Mouse (Mus musculus) heart, postnatal 0 days (tissue): ENCODE results near the gene BC017158. TPM values are rescaled to one million over a fixed set of nuclear protein-coding genes. Genes with fewer than 3 reads are reported as not detected.
A peak's percentile ranks its signal among the peaks of the same experiment; 100 is the strongest.

Experiments used
- ATAC-seq: fragments of 200-750 bp; cut with Nextera tagmentation; 2 replicates; pipeline ENCODE4 v1.8.0; 2017; ENCODE audit warnings: low read depth, moderate number of reproducible peaks, moderate library complexity; ENCODE audit not compliant: insufficient read depth
- DNase-seq: peaks from one replicate; pipeline ENCODE4 v3.0.0-alpha.2; 2016; ENCODE audit warnings: low spot score
- H3K27ac ChIP-seq: fragments of 300-500 bp; sonication (generic); 2 replicates; pipeline ENCODE4 v1.5.1; 2014; ENCODE audit warnings: low read depth, mild to moderate bottlenecking
- H3K27me3 ChIP-seq: fragments of 300-500 bp; sonication (generic); 2 replicates; pipeline ENCODE4 v1.6.1; 2014; ENCODE audit warnings: low read length, mixed read lengths; ENCODE audit not compliant: control insufficient read depth, insufficient read depth
- H3K36me3 ChIP-seq: fragments of 300-500 bp; sonication (generic); replicated peaks from 2 replicates; pipeline ENCODE4 v1.6.1; 2014; ENCODE audit warnings: low read length, mixed read lengths; ENCODE audit not compliant: control insufficient read depth, insufficient read depth
- H3K4me1 ChIP-seq: fragments of 300-500 bp; sonication (generic); 2 replicates; pipeline ENCODE4 v1.6.1; 2014; ENCODE audit warnings: antibody characterized with exemption; ENCODE audit not compliant: control insufficient read depth, insufficient read depth
- H3K4me2 ChIP-seq: fragments of 300-500 bp; sonication (generic); 2 replicates; pipeline ENCODE4 v1.6.1; 2014; ENCODE audit warnings: low read depth, mild to moderate bottlenecking, low read length, moderate library complexity
- H3K4me3 ChIP-seq: fragments of 300-500 bp; sonication (generic); 2 replicates; pipeline ENCODE4 v1.5.1; 2014; ENCODE audit warnings: low read depth, low read length
- H3K9ac ChIP-seq: fragments of 300-500 bp; sonication (generic); replicated peaks from 2 replicates; pipeline ENCODE4 v1.6.1; 2014; ENCODE audit warnings: low read depth, low read length, mixed read lengths
- H3K9me3 ChIP-seq: fragments of 300-500 bp; sonication (generic); replicated peaks from 2 replicates; pipeline ENCODE4 v1.6.1; 2016; ENCODE audit warnings: low read length; ENCODE audit not compliant: control insufficient read depth
- CTCF ChIP-seq: IDR thresholded peaks from 2 replicates; pipeline ENCODE4 v1.5.1; 2016; ENCODE audit warnings: antibody characterized with exemption, control low read depth, low read depth
- EP300 ChIP-seq: IDR thresholded peaks from 2 replicates; pipeline ENCODE4 v1.6.1; 2016; ENCODE audit warnings: antibody characterized with exemption, low read depth
- WGBS: fragments of 180-500 bp; shearing (Covaris S2); extraction: QIAGEN DNeasy Blood & Tissue Kit; methylation state at CpG from one replicate; pipeline ENCODE4 v1.1.7; 2014; 5-methylcytosine and 5-hydroxymethylcytosine counted together
- polyA plus RNA-seq: library from polyadenylated mRNA; unstranded; fragments of >200 nt; fragmentation: Nextera tagmentation; extraction: Ambion mirVana; gene quantifications from 2 replicates; pipeline ENCODE4 v1.2.1, GENCODE M21; 2015
- total RNA-seq: library from RNA; depleted of rRNA; stranded (reverse); fragments of >200 nt; gene quantifications from 2 replicates; pipeline ENCODE4 v1.2.3, GENCODE M21; 2014; ENCODE audit warnings: low replicate concordance

Gene BC017158
- total and polyA plus RNA-seq, 2 experiments from 2014 or later, result 5.8 to 22.4 TPM

DNA sequence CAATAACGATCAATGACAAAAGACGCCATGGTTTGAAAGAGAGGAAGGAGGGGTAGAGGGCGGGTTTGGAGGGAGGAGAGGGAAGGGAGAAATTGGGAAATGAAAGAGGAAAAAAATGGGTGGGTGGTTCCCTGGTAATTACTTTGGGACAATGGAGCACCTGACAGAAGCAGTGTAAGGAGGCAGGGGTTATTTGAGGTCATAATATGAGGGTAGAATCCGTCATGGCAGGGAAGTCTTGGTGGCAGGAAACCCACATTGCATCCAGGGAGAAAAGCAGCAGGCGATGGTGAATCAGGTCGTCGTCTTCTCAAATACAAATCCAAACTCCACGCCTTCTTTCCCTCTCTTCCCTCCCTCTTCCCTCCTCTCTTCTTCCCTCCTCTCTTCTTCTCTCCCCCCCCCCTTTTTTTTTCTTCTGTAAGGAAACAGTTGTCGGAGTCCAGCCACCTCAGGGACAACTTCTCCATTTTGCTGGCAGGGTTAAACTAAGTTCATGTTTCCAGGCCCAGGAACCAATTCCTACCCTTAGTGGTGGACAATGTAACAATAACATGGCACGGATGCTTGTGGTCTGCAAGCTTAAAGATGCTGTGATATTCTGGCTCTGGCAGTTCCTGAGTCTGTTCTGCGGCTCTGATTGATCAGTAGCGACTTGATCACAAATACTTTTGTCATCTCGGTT lies 14.5 kb upstream of the BC017158 start:
- DNase-seq (no peak), ATAC-seq (no peak)
- Histone ChIP-seq H3K4me1 (peaks cover 12% of the 10 kb centered on the region), H3K9me3 (no peaks in the 10 kb centered on the region), H3K36me3 (no peaks in the 10 kb centered on the region), H3K9ac (no peak overlapping the region), H3K4me3 (no peak overlapping the region), H3K4me2 (no peak overlapping the region), H3K27me3 (no peaks in the 10 kb centered on the region), H3K27ac (no peak overlapping the region)
- TF ChIP-seq EP300, result no peak
- 67% methylated on average over 13 of the region's 13 CpGs for whole genome bisulfite sequencing

DNA sequence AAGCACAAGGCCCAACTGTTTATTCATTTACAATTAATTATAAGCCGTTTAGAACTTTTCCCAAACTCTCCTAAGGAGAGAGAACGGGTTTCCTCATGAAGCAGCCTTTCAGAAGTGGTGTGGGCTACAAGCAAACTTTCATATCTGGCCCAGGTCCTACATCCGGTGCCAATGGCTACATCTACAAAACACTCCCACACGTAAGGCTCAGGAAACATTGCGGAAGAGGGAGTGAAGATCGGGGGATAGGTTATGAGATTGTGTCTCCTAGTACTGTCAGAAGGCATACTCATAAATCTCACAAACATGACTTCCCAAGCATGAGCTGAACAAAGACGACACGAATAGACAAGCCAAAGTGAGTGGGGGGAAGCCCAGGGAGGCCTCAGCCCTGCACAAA lies 13.8 kb upstream of the BC017158 start:
- ATAC-seq (no peak), DNase-seq (no peak)
- no peaks in the 10 kb centered on the region for H3K27me3 ChIP-seq
- no peaks in the 10 kb centered on the region for H3K36me3 ChIP-seq
- TF ChIP-seq EP300 (no peak), CTCF (no peak)
- H3K4me3 ChIP-seq, result no peak overlapping the region
- H3K4me1 ChIP-seq, result peaks cover 12% of the 10 kb centered on the region
- H3K4me2 ChIP-seq, result no peak overlapping the region
- H3K9ac ChIP-seq, result no peak overlapping the region
- H3K9me3 ChIP-seq, result no peaks in the 10 kb centered on the region
- WGBS, result 58% methylated on average over 8 of the region's 8 CpGs
- no peak overlapping the region for H3K27ac ChIP-seq

DNA sequence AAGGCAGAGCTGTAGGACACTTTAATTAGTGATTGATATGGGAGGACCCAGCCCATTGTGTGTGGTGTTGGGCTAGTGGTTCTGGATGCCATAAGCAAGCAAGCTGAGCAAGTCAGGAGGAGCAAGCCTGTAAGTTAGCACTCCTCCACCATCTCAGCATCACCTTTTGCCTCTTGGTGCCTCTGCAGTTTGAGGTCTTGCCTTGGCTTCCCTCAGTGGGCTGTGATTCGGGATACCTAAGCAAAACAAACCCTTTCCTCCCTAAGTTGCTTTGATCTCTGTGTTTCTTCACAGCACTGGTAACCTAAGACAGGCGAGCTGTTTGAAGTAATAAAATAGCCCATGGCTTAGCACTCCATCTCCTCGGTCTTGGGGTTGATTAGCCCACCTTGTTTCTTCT lies 13.3 kb upstream of the BC017158 start:
- no peak overlapping the region for H3K4me2 ChIP-seq
- H3K36me3 ChIP-seq, result no peaks in the 10 kb centered on the region
- no peak overlapping the region for H3K9ac ChIP-seq
- H3K4me1 ChIP-seq, result peaks cover 12% of the 10 kb centered on the region
- 67% methylated on average over 3 of the region's 3 CpGs for WGBS
- TF ChIP-seq CTCF (no peak), EP300 (no peak)
- no peaks in the 10 kb centered on the region for H3K9me3 ChIP-seq
- DNase-seq (no peak), ATAC-seq (no peak)
- no peaks in the 10 kb centered on the region for H3K27me3 ChIP-seq
- H3K4me3 ChIP-seq, result no peak overlapping the region
- H3K27ac ChIP-seq, result no peak overlapping the region

DNA sequence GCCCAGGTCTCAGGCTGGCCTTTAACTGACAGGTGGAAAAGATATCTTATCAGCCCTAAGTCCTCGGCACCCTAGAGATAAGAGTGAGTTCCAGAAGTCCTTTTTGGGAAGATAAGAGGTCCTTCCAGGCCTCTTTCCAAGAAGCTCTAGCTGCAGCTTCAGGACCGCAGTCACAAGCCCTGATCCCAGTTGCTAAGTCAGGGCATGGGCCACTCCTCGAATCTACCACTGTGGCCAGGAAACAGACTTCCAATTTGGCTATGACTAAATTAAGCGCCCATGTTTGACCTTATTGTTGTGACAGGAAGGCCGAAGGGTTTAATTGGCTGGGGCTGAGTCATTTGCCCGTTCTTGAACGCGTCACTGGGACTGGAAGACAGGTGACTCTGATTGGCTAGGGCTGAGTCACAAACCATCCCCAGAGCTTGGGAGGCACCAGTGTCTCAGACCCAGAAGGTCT lies 12.3 kb upstream of the BC017158 start:
- ATAC-seq (peak; percentile 55; the same call in 1 of the 2 replicates), DNase-seq (no peak)
- Histone ChIP-seq H3K27ac (no peak overlapping the region), H3K9ac (no peak overlapping the region), H3K27me3 (no peaks in the 10 kb centered on the region), H3K9me3 (no peaks in the 10 kb centered on the region), H3K4me1 (peaks cover 12% of the 10 kb centered on the region), H3K4me3 (no peak overlapping the region), H3K4me2 (no peak overlapping the region), H3K36me3 (no peaks in the 10 kb centered on the region)
- WGBS, result 11% methylated on average over 8 of the region's 8 CpGs
- TF ChIP-seq EP300 (no peak), CTCF (no peak)

DNA sequence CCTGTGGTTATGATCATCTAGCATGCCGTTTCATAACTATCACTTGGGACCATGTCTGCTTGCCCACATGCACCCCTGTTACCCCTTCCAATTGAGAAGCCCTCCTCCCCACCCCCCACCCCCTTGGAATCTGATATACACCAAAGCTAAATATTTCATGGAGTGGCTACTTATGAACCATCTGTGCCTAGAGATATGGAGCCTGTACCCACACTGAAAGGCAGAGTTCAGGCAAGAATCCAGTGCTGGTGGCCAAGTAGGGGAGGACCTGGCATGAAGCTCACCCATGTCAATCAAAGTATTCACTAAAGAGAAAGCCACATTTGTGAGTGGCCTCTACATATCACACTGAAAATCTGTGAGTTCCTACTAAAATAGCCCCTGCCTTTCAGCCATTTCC lies 11.8 kb upstream of the BC017158 start:
- DNase-seq, result no peak
- peaks cover 12% of the 10 kb centered on the region for H3K4me1 ChIP-seq
- TF ChIP-seq EP300, result no peak
- no peak for TF ChIP-seq CTCF
- no peak overlapping the region for H3K27ac ChIP-seq
- H3K9me3 ChIP-seq, result no peaks in the 10 kb centered on the region
- H3K9ac ChIP-seq, result no peak overlapping the region
- no peak overlapping the region for H3K4me3 ChIP-seq
- H3K36me3 ChIP-seq, result no peaks in the 10 kb centered on the region
- H3K4me2 ChIP-seq, result no peak overlapping the region
- 54% methylated on average over 1 of the region's 1 CpGs for WGBS
- H3K27me3 ChIP-seq, result no peaks in the 10 kb centered on the region
- no peak for ATAC-seq

DNA sequence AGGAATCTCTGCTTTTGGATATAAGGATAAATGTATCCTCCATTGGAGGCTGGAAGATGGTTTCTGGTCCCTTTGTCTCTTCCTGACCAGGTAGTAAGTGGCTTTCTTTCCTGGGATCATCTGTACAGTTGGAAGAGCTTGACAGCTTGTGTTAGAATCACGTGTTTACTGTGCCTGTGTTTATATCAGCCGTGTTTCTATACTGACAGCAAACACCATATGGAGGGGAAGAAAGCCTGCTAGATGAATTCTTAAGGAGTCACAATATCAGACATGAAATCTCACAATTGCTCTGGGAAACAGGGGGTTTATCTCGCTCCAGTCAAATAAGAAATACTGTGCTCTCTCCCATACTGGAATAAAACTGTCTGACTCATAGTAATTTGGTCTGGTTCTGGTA lies 11.2 kb upstream of the BC017158 start:
- Histone ChIP-seq H3K9me3 (no peaks in the 10 kb centered on the region), H3K4me1 (peaks cover 12% of the 10 kb centered on the region), H3K4me2 (no peak overlapping the region), H3K4me3 (no peak overlapping the region), H3K36me3 (no peaks in the 10 kb centered on the region), H3K27ac (no peak overlapping the region), H3K27me3 (no peaks in the 10 kb centered on the region), H3K9ac (no peak overlapping the region)
- 71% methylated on average over 3 of the region's 3 CpGs for WGBS
- DNase-seq (no peak), ATAC-seq (no peak)
- TF ChIP-seq CTCF (no peak), EP300 (no peak)
